Mouse (Mus musculus): ENCODE measurements around the gene Prkcb. TPM values are rescaled to one million over a fixed set of nuclear protein-coding genes. Genes with fewer than 3 reads are reported as not detected.

Prkcb gene
- polyA plus RNA-seq, 1 experiment: 17.8 TPM

DNA sequence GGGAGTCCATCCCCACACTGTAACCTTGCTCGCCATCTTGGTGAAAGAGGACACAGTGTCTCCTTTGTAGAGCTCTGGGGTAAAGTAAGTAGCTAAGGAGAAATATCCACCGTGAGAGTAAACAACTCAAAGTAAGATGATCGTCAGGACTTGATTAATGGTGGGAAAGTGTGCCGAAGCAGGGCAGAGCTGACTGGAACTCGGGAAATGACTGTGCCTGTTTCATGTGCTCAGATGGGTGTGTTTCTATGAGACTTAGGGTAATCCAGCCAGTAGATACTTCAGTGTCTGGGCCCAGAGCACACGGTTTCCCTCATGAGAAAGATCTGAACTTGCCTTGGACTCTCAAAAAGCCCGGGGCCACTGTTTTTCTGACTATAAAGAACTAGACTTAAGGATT, 5.6 kb downstream of the Prkcb start:
- Histone ChIP-seq H3K27me3 (ENCODE audit: control insufficient read depth, insufficient read depth, insufficient read length) (no peaks in the 10 kb centered on the region), H3K36me3 (ENCODE audit: control insufficient read depth, insufficient read depth) (no peaks in the 10 kb centered on the region), H3K79me3 (ENCODE audit: low read depth) (no peaks in the 10 kb centered on the region), H3K79me2 (ENCODE audit: control insufficient read depth, insufficient read depth) (no peaks in the 10 kb centered on the region), H3ac (ENCODE audit: control insufficient read depth, insufficient read length, low read depth) (no peak overlapping the region), H3K4me3 (ENCODE audit: insufficient read depth, poor library complexity, severe bottlenecking) (no peak overlapping the region)
- TF ChIP-seq USF1 (IDR thresholded peaks at IDR 0.05; ENCODE audit: low read depth): no peak
- TF ChIP-seq MYOD1 (IDR thresholded peaks at IDR 0.05; ENCODE audit: control insufficient read depth, insufficient read length, low read depth): no peak
- no peak for TF ChIP-seq MYOG (IDR thresholded peaks at IDR 0.05; ENCODE audit: control insufficient read depth, extremely low read depth, insufficient read length)
- no peak for TF ChIP-seq FOSL1 (IDR thresholded peaks at IDR 0.05; ENCODE audit: insufficient read depth, low read length, poor library complexity, severe bottlenecking)
- TF ChIP-seq CTCF (IDR thresholded peaks at IDR 0.05; ENCODE audit: control insufficient read depth, insufficient read depth, insufficient read length): no peak
- no peak for TF ChIP-seq CEBPB (IDR thresholded peaks at IDR 0.05; ENCODE audit: low read depth)
- no peak for TF ChIP-seq MAX (IDR thresholded peaks at IDR 0.05)

GRCm38 (mm10) chr7:122295363-122295762, 6.8 kb downstream of the Prkcb start:
- TF ChIP-seq CEBPB (IDR thresholded peaks at IDR 0.05; ENCODE audit: low read depth) (no peak), MYOD1 (IDR thresholded peaks at IDR 0.05; ENCODE audit: control insufficient read depth, insufficient read length, low read depth) (no peak)
- no peak overlapping the region for H3K4me3 ChIP-seq (ENCODE audit: insufficient read depth, poor library complexity, severe bottlenecking)
- no peak overlapping the region for H3ac ChIP-seq (ENCODE audit: control insufficient read depth, insufficient read length, low read depth)
- no peaks in the 10 kb centered on the region for H3K79me3 ChIP-seq (ENCODE audit: low read depth)
- H3K36me3 ChIP-seq (ENCODE audit: control insufficient read depth, insufficient read depth): no peaks in the 10 kb centered on the region
- H3K27me3 ChIP-seq (ENCODE audit: control insufficient read depth, insufficient read depth, insufficient read length): no peaks in the 10 kb centered on the region
- H3K79me2 ChIP-seq (ENCODE audit: control insufficient read depth, insufficient read depth): no peaks in the 10 kb centered on the region

DNA sequence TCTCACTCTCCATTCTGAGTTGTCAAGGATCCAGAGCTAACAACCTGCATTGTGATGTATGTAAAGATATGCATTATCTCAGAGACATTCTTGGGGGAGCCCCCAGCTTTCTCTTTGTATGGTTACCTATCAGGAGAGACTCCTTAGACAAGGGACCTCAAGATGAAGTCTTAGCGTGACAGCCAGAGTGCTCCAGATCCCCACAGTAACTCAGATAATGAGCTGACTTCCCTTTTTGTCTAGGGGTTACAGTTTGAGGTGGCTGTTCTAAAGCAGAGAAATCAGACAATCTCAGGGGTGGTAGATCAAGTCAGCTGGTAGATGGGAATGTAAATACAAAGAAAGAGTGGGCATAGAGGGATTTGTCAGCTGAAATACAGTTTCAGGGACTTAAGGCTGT, 7.8 kb downstream of the Prkcb start:
- no peak for TF ChIP-seq CTCF (IDR thresholded peaks at IDR 0.05; ENCODE audit: control insufficient read depth, insufficient read depth, insufficient read length)
- TF ChIP-seq CEBPB (IDR thresholded peaks at IDR 0.05; ENCODE audit: low read depth): no peak
- no peak for TF ChIP-seq MYOG (IDR thresholded peaks at IDR 0.05; ENCODE audit: control insufficient read depth, extremely low read depth, insufficient read length)
- TF ChIP-seq FOSL1 (IDR thresholded peaks at IDR 0.05; ENCODE audit: insufficient read depth, low read length, poor library complexity, severe bottlenecking): no peak
- no peak for TF ChIP-seq MAX (IDR thresholded peaks at IDR 0.05)
- no peak for TF ChIP-seq MYOD1 (IDR thresholded peaks at IDR 0.05; ENCODE audit: control insufficient read depth, insufficient read length, low read depth)
- TF ChIP-seq USF1 (IDR thresholded peaks at IDR 0.05; ENCODE audit: low read depth): no peak
- H3K36me3 ChIP-seq (ENCODE audit: control insufficient read depth, insufficient read depth): no peaks in the 10 kb centered on the region
- no peaks in the 10 kb centered on the region for H3K27me3 ChIP-seq (ENCODE audit: control insufficient read depth, insufficient read depth, insufficient read length)
- no peaks in the 10 kb centered on the region for H3K79me2 ChIP-seq (ENCODE audit: control insufficient read depth, insufficient read depth)
- no peak overlapping the region for H3ac ChIP-seq (ENCODE audit: control insufficient read depth, insufficient read length, low read depth)
- H3K79me3 ChIP-seq (ENCODE audit: low read depth): no peaks in the 10 kb centered on the region
- no peak overlapping the region for H3K4me3 ChIP-seq (ENCODE audit: insufficient read depth, poor library complexity, severe bottlenecking)

- H3K79me3 ChIP-seq (ENCODE audit: low read depth): no peaks in the 10 kb centered on the region
- H3K36me3 ChIP-seq (ENCODE audit: control insufficient read depth, insufficient read depth): no peaks in the 10 kb centered on the region
- H3K79me2 ChIP-seq (ENCODE audit: control insufficient read depth, insufficient read depth): no peaks in the 10 kb centered on the region
- no peak overlapping the region for H3ac ChIP-seq (ENCODE audit: control insufficient read depth, insufficient read length, low read depth)
- H3K27me3 ChIP-seq (ENCODE audit: control insufficient read depth, insufficient read depth, insufficient read length): no peaks in the 10 kb centered on the region
- H3K4me3 ChIP-seq (ENCODE audit: insufficient read depth, poor library complexity, severe bottlenecking): no peak overlapping the region
- TF ChIP-seq MYOG (IDR thresholded peaks at IDR 0.05; ENCODE audit: control insufficient read depth, extremely low read depth, insufficient read length) (no peak), FOSL1 (IDR thresholded peaks at IDR 0.05; ENCODE audit: insufficient read depth, low read length, poor library complexity, severe bottlenecking) (no peak), MAX (IDR thresholded peaks at IDR 0.05) (no peak), USF1 (IDR thresholded peaks at IDR 0.05; ENCODE audit: low read depth) (no peak), MYOD1 (IDR thresholded peaks at IDR 0.05; ENCODE audit: control insufficient read depth, insufficient read length, low read depth) (no peak), CEBPB (IDR thresholded peaks at IDR 0.05; ENCODE audit: low read depth) (no peak), CTCF (IDR thresholded peaks at IDR 0.05; ENCODE audit: control insufficient read depth, insufficient read depth, insufficient read length) (no peak)
Measured at GRCm38 (mm10) chr7:122296805-122297204, 8.3 kb downstream of the Prkcb start.

GRCm38 (mm10) chr7:122297627-122298026, 9.1 kb downstream of the Prkcb start:
- Histone ChIP-seq H3K27me3 (ENCODE audit: control insufficient read depth, insufficient read depth, insufficient read length) (no peaks in the 10 kb centered on the region), H3K4me3 (ENCODE audit: insufficient read depth, poor library complexity, severe bottlenecking) (no peak overlapping the region)
- TF ChIP-seq CTCF (IDR thresholded peaks at IDR 0.05; ENCODE audit: control insufficient read depth, insufficient read depth, insufficient read length) (no peak), MAX (IDR thresholded peaks at IDR 0.05) (no peak), FOSL1 (IDR thresholded peaks at IDR 0.05; ENCODE audit: insufficient read depth, low read length, poor library complexity, severe bottlenecking) (no peak), MYOD1 (IDR thresholded peaks at IDR 0.05; ENCODE audit: control insufficient read depth, insufficient read length, low read depth) (no peak), CEBPB (IDR thresholded peaks at IDR 0.05; ENCODE audit: low read depth) (no peak), USF1 (IDR thresholded peaks at IDR 0.05; ENCODE audit: low read depth) (no peak), MYOG (IDR thresholded peaks at IDR 0.05; ENCODE audit: control insufficient read depth, extremely low read depth, insufficient read length) (no peak)

DNA sequence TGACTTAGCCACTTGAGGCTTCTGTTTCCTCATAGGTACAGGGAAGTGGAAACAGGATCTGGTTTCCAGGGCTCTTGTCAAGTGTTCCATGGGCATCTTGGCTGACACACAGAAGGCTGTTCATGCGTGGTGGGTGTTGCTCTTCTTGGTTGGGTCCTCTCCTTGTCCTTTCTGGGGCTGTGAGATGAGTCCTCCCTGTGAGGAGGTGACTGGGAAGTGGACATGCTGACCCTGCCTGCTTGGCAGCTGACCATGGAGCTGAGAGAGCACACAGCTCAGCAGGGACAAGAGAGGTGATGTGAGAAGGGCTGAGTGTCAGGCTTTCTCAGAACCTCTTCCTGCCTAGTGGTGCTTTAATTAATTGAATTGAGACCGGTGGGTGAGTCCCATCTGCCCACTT, 10.2 kb downstream of the Prkcb start:
- no peak for TF ChIP-seq MYOG (IDR thresholded peaks at IDR 0.05; ENCODE audit: control insufficient read depth, extremely low read depth, insufficient read length)
- no peak for TF ChIP-seq MYOD1 (IDR thresholded peaks at IDR 0.05; ENCODE audit: control insufficient read depth, insufficient read length, low read depth)
- no peaks in the 10 kb centered on the region for H3K79me2 ChIP-seq (ENCODE audit: control insufficient read depth, insufficient read depth)
- no peak overlapping the region for H3K4me3 ChIP-seq (ENCODE audit: insufficient read depth, poor library complexity, severe bottlenecking)
- H3K36me3 ChIP-seq (ENCODE audit: control insufficient read depth, insufficient read depth): no peaks in the 10 kb centered on the region
- no peaks in the 10 kb centered on the region for H3K79me3 ChIP-seq (ENCODE audit: low read depth)
- no peak overlapping the region for H3ac ChIP-seq (ENCODE audit: control insufficient read depth, insufficient read length, low read depth)
- H3K27me3 ChIP-seq (ENCODE audit: control insufficient read depth, insufficient read depth, insufficient read length): no peaks in the 10 kb centered on the region

More at GRCm38 (mm10) chr7:122297627-122298026, 9.1 kb downstream of the Prkcb start:
- H3K79me3 ChIP-seq (ENCODE audit: low read depth): no peaks in the 10 kb centered on the region
- H3ac ChIP-seq (ENCODE audit: control insufficient read depth, insufficient read length, low read depth): no peak overlapping the region
- no peaks in the 10 kb centered on the region for H3K79me2 ChIP-seq (ENCODE audit: control insufficient read depth, insufficient read depth)
- no peaks in the 10 kb centered on the region for H3K36me3 ChIP-seq (ENCODE audit: control insufficient read depth, insufficient read depth)
